Mouse (Mus musculus) bone marrow macrophage, adult 2 months (primary cell): Measurements from ENCODE around the gene Mcoln1.

Source experiments
- CTCF ChIP-seq: IDR thresholded peaks from 2 replicates; pipeline ENCODE4 v1.5.1; 2012; ENCODE audit warnings: low read depth, mild to moderate bottlenecking, low read length, moderate library complexity
- POLR2A ChIP-seq: IDR thresholded peaks from 2 replicates; pipeline ENCODE4 v1.6.1; 2012; ENCODE audit warnings: mild to moderate bottlenecking, low read depth, low read length, borderline replicate concordance

GRCm38 (mm10) chr8:3556114-3556513, 55.9 kb downstream of the Mcoln1 start:
- no peak for TF ChIP-seq POLR2A
- TF ChIP-seq CTCF = no peak
